Mouse (Mus musculus) limb, embryonic 11.5 days (tissue): ENCODE data around the gene Kbtbd4. TPM values are rescaled to one million over a fixed set of nuclear protein-coding genes. Genes with fewer than 3 reads are reported as not detected.
"Not testable (repeated sequence)": the region's sequence is repeated elsewhere in the genome, so short reads cannot be mapped to it uniquely, and the experiment has no call there.

Experiments used
- ATAC-seq: fragments of 200-750 bp; cut with Nextera tagmentation; 2 replicates; pipeline ENCODE4 v1.8.0; 2017; ENCODE audit warnings: low read depth; ENCODE audit not compliant: insufficient number of reproducible peaks, low FRiP score, low TSS enrichment
- DNase-seq: peaks from one replicate; pipeline ENCODE4 v3.0.0-alpha.2; 2015; ENCODE audit warnings: low spot score
- H3K27ac ChIP-seq: fragments of 300-500 bp; sonication (generic); replicated peaks from 2 replicates; pipeline ENCODE4 v1.5.1; 2014; ENCODE audit warnings: low read depth, mild to moderate bottlenecking, low read length
- H3K27me3 ChIP-seq: fragments of 300-500 bp; sonication (generic); 2 replicates; pipeline ENCODE4 v1.6.1; 2014; ENCODE audit warnings: mild to moderate bottlenecking, low read length, mixed read lengths; ENCODE audit not compliant: control insufficient read depth, insufficient read depth
- H3K36me3 ChIP-seq: fragments of 300-500 bp; sonication (generic); 2 replicates; pipeline ENCODE4 v1.6.1; 2014; ENCODE audit warnings: mild to moderate bottlenecking, low read length, moderate library complexity, mixed read lengths; ENCODE audit not compliant: control insufficient read depth, insufficient read depth
- H3K4me1 ChIP-seq: fragments of 300-500 bp; sonication (generic); 2 replicates; pipeline ENCODE4 v1.6.1; 2014; ENCODE audit warnings: low read length, mixed read lengths; ENCODE audit not compliant: control insufficient read depth, insufficient read depth
- H3K4me2 ChIP-seq: fragments of 300-500 bp; sonication (generic); 2 replicates; pipeline ENCODE4 v1.6.1; 2014; ENCODE audit warnings: low read depth, mild to moderate bottlenecking, moderate library complexity; ENCODE audit not compliant: severe bottlenecking
- H3K4me3 ChIP-seq: fragments of 300-500 bp; sonication (generic); 2 replicates; pipeline ENCODE4 v1.5.1; 2014; ENCODE audit warnings: low read depth, low read length
- H3K9ac ChIP-seq: fragments of 300-500 bp; sonication (generic); 2 replicates; pipeline ENCODE4 v1.6.1; 2014; ENCODE audit warnings: mild to moderate bottlenecking, low read length
- H3K9me3 ChIP-seq: fragments of 300-500 bp; sonication (generic); 2 replicates; pipeline ENCODE4 v1.6.1; 2016; ENCODE audit warnings: low read length; ENCODE audit not compliant: control insufficient read depth
- WGBS: fragments of 180-500 bp; shearing (Covaris S2); extraction: QIAGEN DNeasy Blood & Tissue Kit; methylation state at CpG from one replicate; pipeline ENCODE4 v1.1.7; 2014; 5-methylcytosine and 5-hydroxymethylcytosine counted together
- polyA plus RNA-seq: library from polyadenylated mRNA; unstranded; fragments of >200 nt; fragmentation: Nextera tagmentation; extraction: Ambion mirVana; gene quantifications from 2 replicates; pipeline ENCODE4 v1.2.1, GENCODE M21; 2014

Gene Kbtbd4
- polyA plus RNA-seq, 1 experiment from 2014 or later: 47.5 TPM

DNA sequence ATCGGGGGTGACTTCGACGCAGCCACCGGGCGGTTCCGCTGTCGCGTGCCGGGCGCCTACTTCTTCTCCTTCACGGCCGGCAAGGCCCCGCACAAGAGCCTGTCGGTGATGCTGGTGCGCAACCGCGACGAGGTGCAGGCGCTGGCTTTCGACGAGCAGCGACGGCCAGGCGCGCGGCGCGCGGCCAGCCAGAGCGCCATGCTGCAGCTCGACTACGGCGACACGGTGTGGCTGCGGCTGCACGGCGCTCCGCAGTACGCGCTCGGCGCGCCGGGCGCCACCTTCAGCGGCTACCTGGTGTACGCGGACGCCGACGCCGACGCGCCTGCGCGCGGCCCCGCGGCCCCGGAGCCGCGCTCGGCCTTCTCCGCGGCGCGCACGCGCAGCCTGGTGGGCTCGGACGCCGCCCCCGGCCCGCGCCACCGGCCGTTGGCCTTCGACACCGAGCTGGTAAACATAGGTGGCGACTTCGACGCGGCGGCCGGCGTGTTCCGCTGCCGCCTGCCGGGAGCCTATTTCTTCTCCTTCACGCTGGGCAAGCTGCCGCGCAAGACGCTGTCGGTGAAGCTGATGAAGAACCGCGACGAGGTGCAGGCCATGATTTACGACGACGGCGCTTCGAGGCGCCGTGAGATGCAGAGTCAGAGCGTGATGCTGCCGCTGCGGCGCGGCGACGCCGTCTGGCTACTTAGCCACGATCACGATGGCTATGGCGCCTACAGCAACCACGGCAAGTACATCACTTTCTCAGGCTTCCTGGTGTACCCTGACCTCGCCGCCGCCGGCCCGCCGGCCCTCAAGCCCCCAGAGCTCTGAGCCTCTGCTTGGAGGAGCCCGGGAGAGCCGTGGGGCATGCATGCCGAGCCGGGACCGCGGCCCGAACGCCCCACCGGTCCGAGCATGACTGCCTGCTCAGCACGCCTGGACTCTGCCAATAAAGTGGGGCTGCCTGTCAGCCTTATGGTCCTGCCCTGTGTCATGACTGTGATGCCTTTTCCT lies 14.7 kb upstream of the Kbtbd4 start:
- Histone ChIP-seq H3K4me2 (peak overlapping the region; percentile 73), H3K9me3 (no peaks in the 10 kb centered on the region), H3K27ac (no peak overlapping the region), H3K27me3 (peaks cover 48% of the 10 kb centered on the region), H3K9ac (peak overlapping the region; percentile 63), H3K36me3 (peaks cover 2% of the 10 kb centered on the region), H3K4me1 (peaks cover 3% of the 10 kb centered on the region), H3K4me3 (peak overlapping the region; percentile 45)
- 3% methylated on average over 130 of the region's 133 CpGs for whole genome bisulfite sequencing
- ATAC-seq (peak; percentile 75), DNase-seq (peak; percentile 75)

GRCm38 (mm10) chr2:90893673-90894298 lies 10.8 kb upstream of the Kbtbd4 start:
- H3K4me1 ChIP-seq: no peaks in the 10 kb centered on the region
- WGBS: 95% methylated on average over 6 of the region's 6 CpGs
- H3K4me2 ChIP-seq: no peak overlapping the region
- DNase-seq (no peak), ATAC-seq (no peak)
- H3K27ac ChIP-seq: no peak overlapping the region
- H3K4me3 ChIP-seq: no peak overlapping the region
- H3K36me3 ChIP-seq: peaks cover 8% of the 10 kb centered on the region
- no peaks in the 10 kb centered on the region for H3K9me3 ChIP-seq
- no peak overlapping the region for H3K9ac ChIP-seq
- H3K27me3 ChIP-seq: peaks cover 10% of the 10 kb centered on the region

DNA sequence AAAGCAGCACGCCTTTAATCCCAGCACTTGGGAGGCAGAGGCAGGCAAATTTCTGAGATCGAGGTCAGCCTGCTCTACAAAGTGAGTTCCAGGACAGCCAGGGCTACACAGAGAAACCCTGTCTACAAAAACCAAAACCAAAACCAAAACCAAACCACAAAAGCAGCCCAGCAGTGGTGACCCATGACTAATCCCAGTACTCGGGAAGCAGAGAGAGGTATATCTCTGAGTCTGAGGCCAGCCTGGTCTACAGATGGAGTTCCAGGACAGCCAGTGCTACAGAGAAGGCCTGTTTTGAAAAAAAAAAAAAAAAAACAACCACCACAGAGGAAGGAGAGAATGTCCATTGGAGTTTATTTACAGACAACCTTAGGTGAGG lies 10.3 kb upstream of the Kbtbd4 start:
- H3K4me1 ChIP-seq, ATAC-seq, H3K4me3 ChIP-seq, H3K27me3 ChIP-seq, H3K9me3 ChIP-seq, H3K9ac ChIP-seq, H3K27ac ChIP-seq, H3K36me3 ChIP-seq, H3K4me2 ChIP-seq, DNase-seq: not testable (repeated sequence)
- WGBS: 92% methylated on average over 3 of the region's 3 CpGs

- Histone ChIP-seq H3K4me3 (peak overlapping the region; percentile 94), H3K27ac (no peak overlapping the region; the same call in 1 of the 2 replicates), H3K4me2 (peak overlapping the region; percentile 68), H3K27me3 (no peaks in the 10 kb centered on the region), H3K9me3 (no peaks in the 10 kb centered on the region), H3K4me1 (peaks cover 3% of the 10 kb centered on the region; the same call in 1 of the 2 replicates), H3K36me3 (peaks cover 2% of the 10 kb centered on the region; the same call in 1 of the 2 replicates), H3K9ac (peak overlapping the region; percentile 94)
- ATAC-seq (no peak), DNase-seq (no peak)
- WGBS: 96% methylated on average over 2 of the region's 2 CpGs
Observed at GRCm38 (mm10) chr2:90903398-90903797, 1.1 kb upstream of the Kbtbd4 start.

DNA sequence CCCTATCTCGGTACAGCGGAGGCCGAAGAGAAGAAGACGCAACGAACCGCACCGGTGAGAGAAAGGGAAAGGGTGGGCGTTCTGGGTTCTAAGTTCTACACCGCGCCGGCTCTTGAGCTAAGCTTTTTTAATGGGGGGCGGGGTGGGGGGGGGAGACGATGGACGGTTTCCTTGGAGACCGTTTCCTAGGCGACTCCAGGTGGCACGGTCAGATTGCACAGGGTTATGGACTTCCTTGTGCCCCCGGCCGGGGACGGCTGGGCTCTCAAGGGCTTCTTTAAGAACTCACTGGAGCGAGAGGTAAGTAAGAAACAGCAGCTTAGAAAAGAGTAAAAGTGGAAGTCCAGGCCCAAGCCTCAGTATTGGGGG lies 300 bp downstream of the Kbtbd4 start:
- H3K9ac ChIP-seq: peak overlapping the region; percentile 94
- peaks cover 3% of the 10 kb centered on the region; the same call in 1 of the 2 replicates for H3K36me3 ChIP-seq
- H3K4me3 ChIP-seq: peak overlapping the region; percentile 94
- peaks cover 3% of the 10 kb centered on the region; the same call in 1 of the 2 replicates for H3K4me1 ChIP-seq
- ATAC-seq (peak; percentile 79), DNase-seq (no peak)
- H3K27me3 ChIP-seq: no peaks in the 10 kb centered on the region
- under 1% methylated on average over 21 of the region's 21 CpGs for WGBS
- H3K9me3 ChIP-seq: no peaks in the 10 kb centered on the region
- peak overlapping the region; percentile 80 for H3K27ac ChIP-seq
- peak overlapping the region; percentile 53 for H3K4me2 ChIP-seq

- Histone ChIP-seq H3K27me3 (no peaks in the 10 kb centered on the region), H3K4me1 (peaks cover 3% of the 10 kb centered on the region; the same call in 1 of the 2 replicates), H3K36me3 (peaks cover 8% of the 10 kb centered on the region), H3K4me2 (no peak overlapping the region), H3K4me3 (no peak overlapping the region), H3K27ac (no peak overlapping the region), H3K9ac (no peak overlapping the region), H3K9me3 (no peaks in the 10 kb centered on the region)
- 98% methylated on average over 2 of the region's 2 CpGs for WGBS
- DNase-seq (no peak), ATAC-seq (no peak)
Observed at GRCm38 (mm10) chr2:90906721-90907120, 2.2 kb downstream of the Kbtbd4 start.

DNA sequence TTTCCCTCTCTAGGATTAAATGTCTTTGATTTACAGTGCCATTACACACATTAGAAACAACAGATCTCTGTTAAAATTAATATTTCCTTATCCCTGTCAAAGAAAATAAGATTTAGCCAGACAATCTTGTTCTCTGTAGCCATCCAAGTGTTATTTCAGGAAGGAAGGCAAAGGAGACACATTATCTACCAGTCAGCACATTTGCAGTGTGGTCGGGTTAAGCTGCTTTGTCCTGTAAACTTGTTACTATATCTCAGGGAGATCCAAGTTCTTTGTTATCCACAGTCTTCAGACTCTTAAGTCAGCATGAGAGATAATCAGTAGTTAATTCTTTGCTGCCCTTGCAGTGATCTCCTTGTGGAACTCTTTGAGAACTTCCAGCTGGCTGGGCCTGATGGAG lies 6.3 kb downstream of the Kbtbd4 start:
- Histone ChIP-seq H3K4me1 (peaks cover 3% of the 10 kb centered on the region; the same call in 1 of the 2 replicates), H3K36me3 (peaks cover 11% of the 10 kb centered on the region), H3K27ac (no peak overlapping the region), H3K9ac (no peak overlapping the region), H3K9me3 (no peaks in the 10 kb centered on the region), H3K27me3 (no peaks in the 10 kb centered on the region), H3K4me2 (no peak overlapping the region), H3K4me3 (no peak overlapping the region)
- no peak for ATAC-seq
- no peak for DNase-seq
- WGBS: 79% methylated on average over 1 of the region's 1 CpGs

- H3K4me2 ChIP-seq: no peak overlapping the region
- DNase-seq (no peak), ATAC-seq (no peak)
- H3K9me3 ChIP-seq: no peaks in the 10 kb centered on the region
- H3K9ac ChIP-seq: no peak overlapping the region
- H3K36me3 ChIP-seq: peaks cover 11% of the 10 kb centered on the region
- H3K4me3 ChIP-seq: no peak overlapping the region
- peaks cover 8% of the 10 kb centered on the region for H3K4me1 ChIP-seq
- 81% methylated on average over 1 of the region's 1 CpGs for WGBS
- no peak overlapping the region for H3K27ac ChIP-seq
- no peaks in the 10 kb centered on the region for H3K27me3 ChIP-seq
Observed at GRCm38 (mm10) chr2:90911668-90912067, 7.1 kb downstream of the Kbtbd4 start.
